Mouse (Mus musculus) limb, embryonic 14.5 days (tissue): ENCODE measurements around the gene 6030468B19Rik. TPM values are rescaled to one million over a fixed set of nuclear protein-coding genes. Genes with fewer than 3 reads are reported as not detected.
A peak's percentile ranks its signal among the peaks of the same experiment; 100 is the strongest.

Experiments
- ATAC-seq: fragments of 200-750 bp; cut with Nextera tagmentation; 2 replicates; pipeline ENCODE4 v1.8.0; 2017; ENCODE audit warnings: low read depth, moderate number of reproducible peaks, moderate TSS enrichment; ENCODE audit not compliant: low FRiP score
- DNase-seq: peaks from one replicate; pipeline ENCODE4 v3.0.0-alpha.2; 2015; ENCODE audit warnings: low spot score
- H3K27ac ChIP-seq: fragments of 300-500 bp; sonication (generic); replicated peaks from 2 replicates; pipeline ENCODE4 v1.5.1; 2014; ENCODE audit warnings: low read depth, mild to moderate bottlenecking, low read length, moderate library complexity, mixed read lengths
- H3K27me3 ChIP-seq: fragments of 300-500 bp; sonication (generic); 2 replicates; pipeline ENCODE4 v1.6.1; 2014; ENCODE audit warnings: low read length, mixed read lengths; ENCODE audit not compliant: control insufficient read depth, insufficient read depth
- H3K36me3 ChIP-seq: fragments of 300-500 bp; sonication (generic); 2 replicates; pipeline ENCODE4 v1.6.1; 2014; ENCODE audit warnings: mild to moderate bottlenecking, low read length, moderate library complexity, mixed read lengths; ENCODE audit not compliant: control insufficient read depth, insufficient read depth
- H3K4me1 ChIP-seq: fragments of 300-500 bp; sonication (generic); 2 replicates; pipeline ENCODE4 v1.6.1; 2014; ENCODE audit warnings: antibody characterized with exemption, low read length, mixed read lengths; ENCODE audit not compliant: control insufficient read depth, insufficient read depth
- H3K4me2 ChIP-seq: fragments of 300-500 bp; sonication (generic); replicated peaks from 2 replicates; pipeline ENCODE4 v1.6.1; 2014; ENCODE audit warnings: low read depth, mild to moderate bottlenecking, low read length, moderate library complexity; ENCODE audit not compliant: severe bottlenecking
- H3K4me3 ChIP-seq: fragments of 300-500 bp; sonication (generic); replicated peaks from 2 replicates; pipeline ENCODE4 v1.5.1; 2014; ENCODE audit warnings: low read length
- H3K9ac ChIP-seq: fragments of 300-500 bp; sonication (generic); 2 replicates; pipeline ENCODE4 v1.6.1; 2014; ENCODE audit warnings: mild to moderate bottlenecking, low read depth, low read length, moderate library complexity; ENCODE audit not compliant: severe bottlenecking
- H3K9me3 ChIP-seq: fragments of 300-500 bp; sonication (generic); 2 replicates; pipeline ENCODE4 v1.6.1; 2016; ENCODE audit warnings: low read length; ENCODE audit not compliant: control insufficient read depth
- POLR2A ChIP-seq: fragments of 200-500 bp; IDR thresholded peaks from 2 replicates; pipeline ENCODE4 v1.8.0; 2012; ENCODE audit warnings: inconsistent platforms, mild to moderate bottlenecking, moderate library complexity, borderline replicate concordance; ENCODE audit not compliant: insufficient read depth, insufficient read length; ENCODE audit errors: extremely low read depth
- WGBS: fragments of 180-500 bp; shearing (Covaris S2); extraction: QIAGEN DNeasy Blood & Tissue Kit; methylation state at CpG from one replicate; pipeline ENCODE4 v1.1.7; 2014; 5-methylcytosine and 5-hydroxymethylcytosine counted together
- polyA plus RNA-seq, 2 experiments: library from polyadenylated mRNA; depleted of rRNA in 1 of 2; stranded (reverse) in 1 of 2; unstranded in 1 of 2; fragments of >200 nt; fragmentation: Nextera tagmentation in 1 of 2; extraction: Ambion mirVana in 1 of 2; gene quantifications; 2 replicates each; pipeline versions ENCODE4 v1.2.1 to v1.2.3; 2012 to 2014

Gene 6030468B19Rik
- polyA plus RNA-seq, 2 experiments = 0.11 TPM; not detected in 1

- WGBS = 86% methylated on average over 10 of the region's 13 CpGs
- DNase-seq (no peak), ATAC-seq (no peak)
- no peaks in the 10 kb centered on the region for H3K4me1 ChIP-seq
- H3K4me2 ChIP-seq = no peak overlapping the region
- TF ChIP-seq POLR2A = no peak
- no peak overlapping the region for H3K27ac ChIP-seq
- no peak overlapping the region for H3K4me3 ChIP-seq
- H3K9me3 ChIP-seq = no peaks in the 10 kb centered on the region
- no peak overlapping the region for H3K9ac ChIP-seq
- no peaks in the 10 kb centered on the region for H3K27me3 ChIP-seq
- H3K36me3 ChIP-seq = peaks cover 84% of the 10 kb centered on the region
Observed at GRCm38 (mm10) chr11:117816389-117816996, 19.0 kb downstream of the 6030468B19Rik start.

- Histone ChIP-seq H3K9ac (no peak overlapping the region), H3K27ac (no peak overlapping the region), H3K4me2 (no peak overlapping the region), H3K36me3 (peaks cover 82% of the 10 kb centered on the region), H3K4me1 (peaks cover 14% of the 10 kb centered on the region), H3K27me3 (no peaks in the 10 kb centered on the region), H3K9me3 (no peaks in the 10 kb centered on the region), H3K4me3 (no peak overlapping the region)
- ATAC-seq (no peak), DNase-seq (no peak)
- 60% methylated on average over 8 of the region's 8 CpGs for WGBS
- no peak for TF ChIP-seq POLR2A
Observed at GRCm38 (mm10) chr11:117819095-117819494, 21.6 kb downstream of the 6030468B19Rik start.

DNA sequence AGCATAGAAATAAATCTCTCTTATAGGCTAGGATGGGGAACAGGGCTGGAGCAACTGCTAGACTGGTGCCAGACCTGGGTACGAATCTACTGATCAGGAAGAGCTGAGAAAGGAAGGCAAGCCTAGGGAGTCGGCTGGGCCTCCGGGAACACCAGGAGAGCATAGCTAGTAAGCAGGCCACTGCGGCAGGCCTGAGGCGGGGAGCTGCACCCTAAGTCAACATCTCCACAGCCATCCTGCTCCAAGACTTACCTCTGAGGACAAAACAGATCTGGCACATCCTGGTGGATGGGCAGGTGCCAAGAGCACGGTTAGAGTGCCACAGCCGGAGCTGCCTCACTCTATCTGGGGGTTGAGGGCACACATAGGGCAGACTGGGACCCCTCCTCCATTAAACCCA lies 22.7 kb downstream of the 6030468B19Rik start:
- no peak for TF ChIP-seq POLR2A
- WGBS = 97% methylated on average over 7 of the region's 7 CpGs
- H3K27ac ChIP-seq = no peak overlapping the region

DNA sequence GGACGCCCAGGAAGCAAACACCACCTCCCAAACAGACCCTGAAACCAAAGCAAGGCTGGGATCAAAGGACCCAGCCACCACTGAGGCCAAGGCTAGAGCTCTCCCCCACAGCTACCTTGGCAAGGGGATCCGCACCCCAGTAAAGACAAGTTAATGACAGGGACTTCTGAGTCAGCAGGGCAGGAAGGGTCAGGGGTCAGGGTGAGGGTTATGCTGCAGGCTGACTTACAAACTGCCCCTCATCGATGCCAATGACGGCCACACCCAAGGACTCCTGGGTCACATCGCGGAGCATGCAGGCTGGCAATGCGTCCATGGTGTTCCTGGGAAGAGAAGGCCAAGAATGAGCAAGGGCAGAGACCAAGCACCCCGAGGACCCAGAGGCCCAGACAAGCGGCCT lies 24.4 kb downstream of the 6030468B19Rik start:
- no peak overlapping the region for H3K4me2 ChIP-seq
- WGBS = 90% methylated on average over 9 of the region's 9 CpGs
- no peak overlapping the region for H3K4me3 ChIP-seq
- ATAC-seq (no peak), DNase-seq (no peak)
- peaks cover 29% of the 10 kb centered on the region for H3K4me1 ChIP-seq
- no peaks in the 10 kb centered on the region for H3K27me3 ChIP-seq
- H3K9ac ChIP-seq = no peak overlapping the region
- H3K9me3 ChIP-seq = no peaks in the 10 kb centered on the region
- no peak for TF ChIP-seq POLR2A
- peaks cover 59% of the 10 kb centered on the region for H3K36me3 ChIP-seq
- H3K27ac ChIP-seq = no peak overlapping the region

More for the DNA sequence above, 22.7 kb downstream of the 6030468B19Rik start:
- H3K36me3 ChIP-seq = peaks cover 71% of the 10 kb centered on the region
- H3K4me1 ChIP-seq = peaks cover 22% of the 10 kb centered on the region
- DNase-seq (no peak), ATAC-seq (no peak)
- no peaks in the 10 kb centered on the region for H3K27me3 ChIP-seq
- H3K9ac ChIP-seq = no peak overlapping the region
- no peak overlapping the region for H3K4me2 ChIP-seq
- no peaks in the 10 kb centered on the region for H3K9me3 ChIP-seq
- no peak overlapping the region for H3K4me3 ChIP-seq

- Histone ChIP-seq H3K27ac (peak overlapping the region; percentile 48; the same call in 1 of the 2 replicates), H3K4me3 (no peak overlapping the region), H3K4me2 (no peak overlapping the region), H3K36me3 (peaks cover 50% of the 10 kb centered on the region), H3K9ac (no peak overlapping the region), H3K9me3 (no peaks in the 10 kb centered on the region), H3K4me1 (peaks cover 35% of the 10 kb centered on the region), H3K27me3 (no peaks in the 10 kb centered on the region)
- DNase-seq (no peak), ATAC-seq (no peak)
- 67% methylated on average over 7 of the region's 7 CpGs for WGBS
- no peak for TF ChIP-seq POLR2A
Observed at GRCm38 (mm10) chr11:117822728-117823241, 25.3 kb downstream of the 6030468B19Rik start.
